Comparison of ENCODE assay signal across 31 mouse cellular contexts in genomic region chr11:83123198-83123597, GRCm38 (mm10). TPM values are rescaled to one million over a fixed set of nuclear protein-coding genes. Genes with fewer than 3 reads are reported as not detected.
"Had no signal": no experiment of that assay in that cellular context is flagged by ENCODE, and none has a peak within 500 bp of the region (broad histone marks: within the 10 kb centered on the region; RNA-seq: fewer than 3 reads in every experiment).

No protein-coding gene starts in this region.

- H3K4me2 ChIP-seq: embryonic facial prominence, embryonic 12.5 days; embryonic facial prominence, embryonic 13.5 days; embryonic facial prominence, embryonic 15.5 days; forebrain, embryonic 12.5 days; forebrain, embryonic 13.5 days; forebrain, embryonic 15.5 days had no signal

- H3K9ac ChIP-seq: embryonic facial prominence, embryonic 12.5 days; embryonic facial prominence, embryonic 13.5 days; embryonic facial prominence, embryonic 15.5 days; forebrain, embryonic 12.5 days; forebrain, embryonic 13.5 days; forebrain, embryonic 15.5 days; forebrain, postnatal 0 days had no signal

- H3K27ac ChIP-seq: embryonic facial prominence, embryonic 10.5 days; embryonic facial prominence, embryonic 12.5 days; embryonic facial prominence, embryonic 13.5 days; embryonic facial prominence, embryonic 15.5 days; forebrain, embryonic 10.5 days; forebrain, embryonic 12.5 days; forebrain, embryonic 13.5 days; forebrain, embryonic 15.5 days; gastrocnemius, adult 2 months had no signal

- ATAC-seq: forebrain, embryonic 13.5 days; forebrain, embryonic 14.5 days; forebrain, embryonic 15.5 days; forebrain, embryonic 16.5 days; forebrain, postnatal 0 days had no signal

- H3K4me1 ChIP-seq: embryonic facial prominence, embryonic 10.5 days; embryonic facial prominence, embryonic 12.5 days; embryonic facial prominence, embryonic 13.5 days; embryonic facial prominence, embryonic 15.5 days; forebrain, embryonic 10.5 days; forebrain, embryonic 12.5 days; forebrain, embryonic 13.5 days; forebrain, embryonic 15.5 days had no signal

- DNase-seq: cerebellum, adult 18-20 months; cerebellum, adult 2 months; cerebellum, adult 8-10 months; cerebellum, adult 9-10 months; cerebellum, adult 9-11 months; cerebellum, postnatal 25 days; cerebellum, postnatal 36 days; embryo, embryonic 11 days; forebrain, postnatal 0 days; gastrocnemius, adult 2 months; gastrocnemius, postnatal 10 days; gastrocnemius, postnatal 14 days; gastrocnemius, postnatal 25 days; gastrocnemius, postnatal 36 days; heart, adult 18-20 months had no signal

- H3K4me3 ChIP-seq: embryonic facial prominence, embryonic 10.5 days; embryonic facial prominence, embryonic 12.5 days; embryonic facial prominence, embryonic 13.5 days; embryonic facial prominence, embryonic 15.5 days; erythroblast, embryonic 14.5 days; forebrain, embryonic 10.5 days; forebrain, embryonic 12.5 days; forebrain, embryonic 13.5 days; forebrain, embryonic 15.5 days; gastrocnemius, adult 2 months had no signal

- H3K9me3 ChIP-seq: embryonic facial prominence, embryonic 10.5 days; embryonic facial prominence, embryonic 12.5 days; embryonic facial prominence, embryonic 13.5 days; embryonic facial prominence, embryonic 15.5 days; forebrain, embryonic 10.5 days; forebrain, embryonic 12.5 days; forebrain, embryonic 13.5 days; forebrain, embryonic 15.5 days had no signal

- H3K36me3 ChIP-seq: embryonic facial prominence, embryonic 10.5 days; embryonic facial prominence, embryonic 12.5 days; embryonic facial prominence, embryonic 13.5 days; embryonic facial prominence, embryonic 15.5 days; forebrain, embryonic 10.5 days; forebrain, embryonic 12.5 days; forebrain, embryonic 15.5 days had no signal

- H3K27me3 ChIP-seq: embryonic facial prominence, embryonic 12.5 days; embryonic facial prominence, embryonic 15.5 days; forebrain, embryonic 12.5 days; forebrain, embryonic 13.5 days; forebrain, embryonic 15.5 days had no signal

RNA-seq across cellular contexts. Expression of gene Slfn1, which starts 6.5 kb away (rescaled TPM):
- total RNA-seq: common myeloid progenitor, adult 5-6 weeks; gastrocnemius, adult 18-20 months; gastrocnemius, adult 2 months; gastrocnemius, adult 8-10 months; gastrocnemius, postnatal 14 days; gastrocnemius, postnatal 25 days had no signal
- polyA plus RNA-seq: embryonic facial prominence, embryonic 10.5 days; embryonic facial prominence, embryonic 11.5 days; erythroblast, embryonic 14.5 days; forebrain, embryonic 10.5 days; forebrain, embryonic 11.5 days; forebrain, embryonic 12.5 days; forebrain, embryonic 13.5 days; forebrain, embryonic 14.5 days; forebrain, embryonic 15.5 days; forebrain, embryonic 16.5 days had no signal

RNA-seq across cellular contexts. Expression of gene Slfn4, which starts 51.8 kb away (rescaled TPM):
- total RNA-seq: gastrocnemius, postnatal 36 days had no signal
- polyA plus RNA-seq: embryonic facial prominence, embryonic 10.5 days; embryonic facial prominence, embryonic 11.5 days; embryonic facial prominence, embryonic 12.5 days; erythroblast, embryonic 14.5 days; forebrain, embryonic 10.5 days; forebrain, embryonic 11.5 days; forebrain, embryonic 12.5 days; forebrain, embryonic 13.5 days; forebrain, embryonic 14.5 days; forebrain, embryonic 15.5 days; forebrain, embryonic 16.5 days had no signal

RNA-seq across cellular contexts. Expression of gene Slfn2, which starts 58.3 kb away (rescaled TPM):
- polyA plus RNA-seq: erythroblast, embryonic 14.5 days had no signal
